Mouse (Mus musculus): ENCODE results near the gene Trmt112. TPM values are rescaled to one million over a fixed set of nuclear protein-coding genes. Genes with fewer than 3 reads are reported as not detected.

Gene Trmt112
- polyA plus RNA-seq, 1 experiment, result 344 TPM

DNA sequence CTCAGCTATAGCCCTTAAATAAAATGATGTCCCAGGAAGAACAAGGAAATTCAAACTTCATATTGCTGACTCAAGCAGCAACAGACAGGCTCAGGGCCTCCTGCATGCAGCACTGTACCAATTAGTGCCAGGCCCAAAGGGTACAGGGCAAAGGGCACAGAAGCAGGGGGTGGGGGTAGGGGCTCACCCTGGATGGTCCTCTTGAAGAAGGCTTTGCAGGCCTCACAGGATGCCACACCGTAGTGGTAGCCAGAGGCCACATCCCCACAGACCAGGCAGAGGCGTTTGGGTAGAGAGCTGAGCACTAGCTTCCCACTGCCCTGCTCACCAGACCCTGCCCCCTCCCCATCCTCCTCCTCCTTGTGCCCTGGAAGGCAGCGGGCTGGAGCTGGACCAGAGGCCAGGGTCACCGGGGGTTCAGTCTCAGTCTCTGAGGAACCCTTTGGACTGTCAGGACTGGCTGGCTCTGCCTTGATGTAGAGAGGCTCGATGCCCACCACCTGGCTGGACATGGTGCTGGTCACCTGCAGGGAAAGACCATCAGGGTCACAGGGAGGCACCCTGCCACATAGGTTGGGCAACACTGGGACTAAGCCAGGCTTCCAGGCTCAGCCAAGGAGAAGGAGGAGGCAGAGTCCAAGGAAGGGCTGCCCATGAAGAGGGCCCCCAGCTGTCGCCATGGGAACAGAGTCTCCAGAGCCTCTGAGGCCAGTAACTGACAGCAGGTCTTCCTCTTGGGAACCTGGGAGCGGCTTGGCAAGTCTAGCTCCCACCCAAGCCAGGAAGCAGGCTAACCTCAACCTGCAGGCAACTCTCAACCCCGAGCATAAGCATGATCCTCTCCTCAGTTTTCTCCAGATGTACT lies 10.6 kb downstream of the Trmt112 start:
- no peak for TF ChIP-seq GATA1 (IDR thresholded peaks at IDR 0.05; ENCODE audit: low read length)

DNA sequence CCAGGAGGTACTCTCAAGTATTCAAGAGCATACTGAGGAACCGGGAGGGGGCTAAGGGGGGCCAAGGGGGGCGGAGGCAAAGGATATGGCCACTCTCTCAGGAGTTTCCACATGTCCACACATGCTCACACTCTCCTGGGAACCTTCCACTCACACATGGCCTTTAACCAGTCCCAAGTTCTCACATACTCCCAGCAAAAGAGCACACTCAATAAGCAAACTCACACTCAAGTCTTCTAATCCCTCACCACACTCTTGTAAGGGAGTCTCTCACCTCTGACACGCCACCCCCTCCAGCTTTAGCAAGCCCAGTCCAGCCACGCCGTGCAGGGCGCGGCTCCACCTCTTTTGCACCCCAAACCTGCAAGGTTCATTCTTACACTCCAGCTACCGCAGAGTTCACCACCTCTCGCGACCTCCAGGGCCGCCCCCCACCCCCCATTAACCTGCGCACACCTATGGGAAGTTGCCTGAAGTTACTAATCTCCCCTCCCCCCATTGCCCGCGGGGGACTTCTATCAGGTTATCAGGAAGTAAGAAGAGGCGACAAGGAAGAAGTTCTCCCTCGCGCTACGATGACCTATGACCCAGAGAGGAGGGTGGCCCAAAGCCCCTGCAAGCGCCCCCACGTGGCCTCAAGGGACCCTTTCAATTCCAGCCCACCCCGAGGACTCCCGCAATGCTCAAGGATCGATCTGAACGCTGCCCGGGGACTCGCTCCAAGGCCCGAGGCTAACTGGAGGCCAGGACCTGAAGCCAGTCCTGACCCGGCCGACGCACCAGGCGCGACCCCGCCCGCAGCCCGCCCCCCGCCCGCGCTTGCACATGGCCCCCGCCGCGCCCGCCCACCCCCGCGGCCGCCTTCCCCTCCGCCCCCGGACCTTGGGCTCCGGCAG lies 11.5 kb downstream of the Trmt112 start:
- no peak for TF ChIP-seq GATA1 (IDR thresholded peaks at IDR 0.05; ENCODE audit: low read length)

DNA sequence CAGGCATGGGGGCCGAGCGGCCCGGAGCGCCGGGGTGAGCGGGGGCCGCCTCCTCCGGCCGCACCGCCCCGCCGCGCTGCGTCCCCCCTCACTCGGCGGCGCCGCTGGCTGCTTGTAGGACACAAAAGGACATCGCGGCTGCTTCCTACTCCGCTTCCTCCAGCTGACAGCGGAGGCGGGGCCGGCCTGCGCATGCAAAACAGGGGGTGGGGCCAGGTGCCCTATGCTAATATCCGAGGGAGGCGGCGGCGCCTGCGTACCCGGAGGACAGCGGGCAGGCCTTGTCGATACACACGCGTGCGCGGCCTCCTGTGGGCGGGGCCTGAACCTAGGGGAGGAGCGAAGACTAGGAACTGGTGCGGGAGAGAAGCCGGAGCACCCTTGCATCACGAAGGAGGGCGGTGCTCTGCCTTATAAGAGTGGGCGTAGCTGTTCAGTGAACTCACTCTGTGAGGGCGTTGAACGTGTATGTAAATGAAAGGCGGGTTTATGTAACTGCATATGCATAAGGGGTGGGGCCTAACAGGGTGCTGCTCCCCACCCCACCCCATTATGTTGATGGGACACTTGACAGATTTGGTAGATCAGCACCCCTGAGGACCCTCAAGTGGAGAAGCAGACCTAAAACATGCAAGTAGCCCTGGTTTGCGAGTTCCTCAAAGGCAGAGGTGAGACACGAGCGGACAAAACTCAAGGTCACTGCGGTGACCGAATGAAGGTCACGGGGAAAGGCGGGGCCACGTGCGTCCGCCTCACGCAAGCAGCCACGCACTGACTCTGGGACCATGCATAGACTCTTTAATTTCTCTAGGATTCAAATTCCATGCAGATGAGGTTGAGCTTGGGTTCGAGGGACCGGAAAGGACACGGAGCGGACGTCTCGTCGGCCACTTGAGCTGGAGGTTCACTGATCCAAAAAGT lies 12.4 kb downstream of the Trmt112 start, which contains the start of gene Esrra:
Gene Esrra, minus strand, starts transcription at position 167 of the 921 bp plus-strand sequence.
- TF ChIP-seq GATA1 (IDR thresholded peaks at IDR 0.05; ENCODE audit: low read length), result no peak

DNA sequence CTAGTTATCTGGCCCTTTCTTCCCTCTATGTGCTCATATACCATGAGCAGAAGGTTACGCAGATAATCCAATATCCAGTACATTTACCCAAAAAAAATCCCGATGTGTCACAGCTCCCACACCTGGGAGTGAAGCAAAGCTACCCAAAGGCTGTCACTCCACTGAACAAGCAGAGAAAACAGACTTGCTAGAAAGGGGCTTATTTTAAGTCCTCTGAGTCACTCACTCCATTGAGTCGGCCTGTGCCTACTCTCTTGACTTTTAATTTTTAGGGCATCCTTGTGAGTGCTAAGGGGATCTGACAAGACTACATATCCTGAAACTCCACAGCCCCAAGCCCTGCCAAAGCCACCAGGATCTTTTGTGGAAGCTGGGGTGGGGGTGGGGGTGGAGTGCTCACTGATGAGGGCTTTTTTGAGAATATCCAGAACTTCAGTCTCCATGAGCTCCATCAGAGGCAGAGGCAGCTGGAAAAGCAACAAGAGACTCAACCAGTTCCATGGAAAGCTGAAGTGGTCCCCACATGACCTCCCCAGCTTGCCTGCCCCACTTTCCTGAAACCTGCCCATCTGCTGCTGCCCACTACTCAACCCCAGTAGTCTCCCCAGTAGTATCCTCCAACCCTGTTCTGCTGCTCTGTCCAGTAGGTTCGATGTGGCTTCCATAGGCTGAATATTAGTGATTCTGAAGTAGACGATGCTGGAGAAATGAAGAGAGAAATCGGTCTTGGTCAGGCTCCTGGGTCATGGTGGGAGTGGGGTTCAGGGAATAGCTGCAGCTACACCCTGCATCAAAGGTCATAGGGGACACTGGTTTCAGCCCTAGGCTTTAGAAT lies 13.6 kb downstream of the Trmt112 start:
- no peak for TF ChIP-seq GATA1 (IDR thresholded peaks at IDR 0.05; ENCODE audit: low read length)

DNA sequence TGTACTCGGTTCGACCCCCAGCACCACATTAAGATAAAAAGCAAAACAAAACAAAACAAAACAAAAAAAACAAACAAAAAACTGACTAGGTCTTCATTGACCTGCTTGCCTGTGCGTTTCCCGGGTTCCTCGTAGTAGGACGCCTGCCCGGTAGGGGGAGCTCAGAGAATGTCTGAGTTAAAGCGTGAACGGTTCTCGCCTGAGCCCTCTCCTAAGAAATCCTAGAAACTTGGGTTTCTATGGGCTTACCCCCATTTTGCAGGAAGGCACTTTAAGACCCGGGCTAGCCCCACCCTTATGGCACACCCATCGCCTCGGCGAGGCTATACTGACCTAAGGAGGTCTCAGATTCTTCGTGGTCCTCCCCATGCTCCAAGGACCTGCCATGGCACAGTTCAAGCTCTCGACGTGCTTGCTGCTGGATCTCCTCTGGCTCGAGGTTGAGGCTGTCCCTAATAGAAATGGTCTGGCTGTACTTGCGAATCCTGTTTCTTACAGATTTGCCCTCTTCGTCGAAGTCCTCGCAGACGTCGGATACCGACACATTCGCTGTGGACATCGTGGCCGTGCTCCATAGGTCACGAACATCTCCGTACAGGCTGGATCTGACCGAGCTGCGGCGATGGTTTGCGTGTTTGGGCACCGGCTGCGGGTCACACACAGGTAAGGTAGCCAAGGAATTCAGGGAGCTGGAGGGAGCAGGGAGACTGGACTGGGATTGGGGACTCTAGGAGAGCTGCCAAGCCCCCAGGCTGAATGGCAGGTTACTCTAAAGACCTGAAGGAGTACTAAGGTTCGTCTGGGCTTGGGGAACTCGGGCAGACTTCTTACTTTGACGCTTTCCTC lies 15.2 kb downstream of the Trmt112 start:
- no peak for TF ChIP-seq GATA1 (IDR thresholded peaks at IDR 0.05; ENCODE audit: low read length)

DNA sequence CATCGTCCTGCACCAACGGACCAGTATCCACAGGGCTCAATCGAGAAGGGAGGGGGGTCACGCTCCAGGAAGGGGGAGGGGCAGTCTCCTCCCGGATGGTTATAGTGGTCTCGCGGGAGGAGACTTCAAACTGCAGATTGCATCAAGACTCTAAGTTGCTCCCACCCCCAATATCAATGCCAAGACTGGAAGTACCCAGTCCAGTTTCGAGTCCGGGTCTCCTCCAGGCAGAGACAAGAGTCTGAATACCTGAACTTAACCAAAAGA lies 15.7 kb downstream of the Trmt112 start, which contains the start of gene Catsperz:
Gene Catsperz, minus strand, starts transcription at position 74 of the 267 bp plus-strand sequence.
- TF ChIP-seq GATA1 (IDR thresholded peaks at IDR 0.05; ENCODE audit: low read length), result no peak

DNA sequence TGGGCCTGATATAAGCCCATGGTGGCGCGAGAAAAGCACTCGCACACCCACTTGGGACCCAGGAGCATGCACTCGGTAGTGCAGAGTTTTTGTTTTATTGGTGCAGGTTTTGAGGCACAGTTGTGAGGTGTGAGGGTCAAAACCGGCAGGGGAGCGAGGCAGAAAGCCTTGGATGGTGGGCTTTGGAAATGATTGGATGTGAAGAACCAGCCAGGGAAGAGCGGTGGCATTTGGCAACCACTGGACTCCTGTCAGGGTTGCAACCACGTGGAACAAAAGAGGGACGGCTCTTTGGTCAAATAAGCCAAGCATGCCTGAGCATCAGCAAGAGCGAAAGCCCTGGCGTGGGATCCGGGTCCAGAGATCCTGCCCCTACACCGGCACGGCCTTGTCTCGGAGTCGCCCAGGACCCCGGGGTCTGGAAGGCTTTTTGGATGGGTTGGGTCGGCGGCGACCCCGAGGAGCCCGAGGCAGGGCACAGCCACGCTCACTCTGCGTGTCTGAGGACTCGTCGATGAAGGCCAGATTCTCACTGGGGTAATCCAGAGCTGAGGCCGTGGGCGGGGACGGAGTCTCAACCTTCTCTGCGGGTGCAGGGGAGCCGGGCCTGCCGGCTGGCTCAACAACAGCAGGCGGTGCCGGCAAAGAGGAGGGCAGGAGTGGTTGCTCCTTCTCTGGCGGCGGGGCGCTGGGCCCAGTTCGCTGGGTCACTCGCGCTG lies 16.3 kb downstream of the Trmt112 start:
- TF ChIP-seq GATA1 (IDR thresholded peaks at IDR 0.05; ENCODE audit: low read length), result no peak

DNA sequence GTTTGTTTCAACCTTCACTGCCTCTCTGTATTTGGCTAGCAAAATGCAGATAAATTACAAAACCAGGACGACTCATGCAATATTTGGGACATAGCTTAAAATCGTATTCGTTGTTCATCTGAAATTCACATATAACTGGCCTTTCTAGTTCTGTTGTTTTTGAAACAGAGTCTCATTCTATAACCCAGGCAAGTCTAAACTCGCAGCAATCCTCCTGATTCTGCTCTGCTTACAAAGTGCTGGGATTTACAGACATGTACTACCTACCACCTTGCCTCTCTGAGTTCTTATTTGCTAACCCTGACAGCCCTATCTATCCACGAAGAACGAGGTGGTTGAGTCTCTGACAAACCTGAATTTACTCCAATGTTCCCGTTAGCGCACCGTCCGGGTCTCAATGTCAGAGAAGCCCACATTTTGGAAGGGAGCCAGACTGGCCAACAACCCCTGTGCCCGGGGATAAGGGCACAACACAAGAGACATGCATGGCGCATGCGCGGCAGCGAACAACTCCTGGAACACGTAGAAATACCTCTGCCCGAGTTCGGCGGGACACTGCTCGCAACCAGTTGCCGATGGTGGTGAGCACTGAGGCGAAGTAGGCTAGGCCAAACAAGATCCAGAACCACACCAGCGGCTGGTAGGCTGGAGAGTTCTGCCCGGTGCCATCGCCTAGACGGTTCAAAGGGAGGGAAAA lies 17.2 kb downstream of the Trmt112 start:
- no peak for TF ChIP-seq GATA1 (IDR thresholded peaks at IDR 0.05; ENCODE audit: low read length)

DNA sequence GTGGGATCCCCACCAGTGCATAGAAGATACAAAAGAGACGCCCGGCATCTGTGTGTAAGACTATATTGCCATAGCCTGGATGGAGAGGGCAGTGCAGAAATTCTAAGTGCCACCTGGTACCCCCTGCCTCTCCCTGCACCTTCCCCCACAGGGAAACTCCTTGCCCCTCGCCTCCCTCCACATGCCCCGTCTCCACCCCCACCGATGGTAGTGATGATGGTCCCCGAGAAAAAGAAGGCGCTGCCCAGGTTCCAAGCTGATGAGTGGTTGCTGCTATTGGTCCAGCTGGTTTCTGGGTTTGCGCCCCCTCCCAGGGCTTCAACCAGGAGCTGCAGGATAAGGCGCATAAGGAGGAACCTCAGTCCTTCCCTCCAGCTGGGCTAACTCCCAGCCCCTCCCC lies 18.6 kb downstream of the Trmt112 start:
- TF ChIP-seq GATA1 (IDR thresholded peaks at IDR 0.05; ENCODE audit: low read length), result no peak

DNA sequence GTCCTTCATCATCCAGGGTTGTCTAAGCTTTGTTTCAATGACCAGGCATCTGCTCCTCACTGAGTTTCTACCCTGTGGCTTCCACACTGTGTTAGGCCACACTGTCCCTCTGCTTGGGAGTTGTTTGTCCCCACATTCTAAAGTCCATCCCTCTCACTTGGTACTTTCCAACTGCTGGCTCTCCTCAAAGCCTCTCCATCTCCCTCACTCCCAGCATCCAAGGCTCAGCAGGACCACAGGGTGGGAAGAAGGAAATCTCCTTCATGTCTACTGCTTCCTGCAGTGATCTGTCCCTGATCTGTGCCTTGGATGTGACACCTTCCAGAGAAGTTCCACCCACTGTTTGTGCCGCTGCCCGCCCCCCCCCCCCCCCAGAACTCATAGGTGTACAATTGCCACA lies 21.5 kb downstream of the Trmt112 start:
- no peak for TF ChIP-seq GATA1 (IDR thresholded peaks at IDR 0.05; ENCODE audit: low read length)

DNA sequence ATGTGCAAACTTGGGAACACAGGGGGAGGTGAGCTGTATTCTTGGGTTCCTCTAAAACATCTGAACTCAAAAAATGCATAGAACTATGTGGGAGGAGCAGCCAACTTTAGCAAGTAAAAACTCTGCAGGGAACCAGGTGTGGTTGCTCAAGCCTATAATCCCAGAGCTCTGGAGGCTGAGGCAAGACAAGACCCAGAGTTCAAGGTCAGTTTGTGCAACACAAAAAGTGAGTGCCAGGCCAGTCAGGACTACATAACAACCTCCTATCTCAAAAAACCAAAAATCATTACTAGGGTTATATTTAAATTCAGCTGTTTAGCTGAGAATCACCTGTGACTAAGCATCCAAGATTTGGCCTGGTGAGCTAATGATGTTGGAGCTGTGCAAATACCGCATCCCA lies 22.5 kb downstream of the Trmt112 start:
- TF ChIP-seq GATA1 (IDR thresholded peaks at IDR 0.05; ENCODE audit: low read length), result no peak

DNA sequence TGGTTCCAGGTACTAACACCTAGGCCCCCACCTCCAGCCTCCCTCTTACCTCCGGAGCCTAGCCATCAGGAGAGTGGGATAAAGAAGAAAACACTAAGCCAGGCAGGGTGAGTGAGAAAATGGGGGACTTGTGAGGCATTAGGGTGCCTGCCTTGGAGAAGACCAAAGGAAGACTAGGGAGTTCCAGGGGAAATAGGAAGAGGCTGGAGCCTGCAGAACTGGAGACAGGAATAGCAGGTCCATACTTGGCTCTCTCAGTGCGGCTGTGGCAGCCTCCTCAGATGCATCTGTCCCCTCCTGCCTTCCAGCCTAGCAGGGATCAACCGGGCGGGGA lies 23.6 kb downstream of the Trmt112 start:
- TF ChIP-seq GATA1 (IDR thresholded peaks at IDR 0.05; ENCODE audit: low read length), result no peak
